Mouse (Mus musculus) ES-CJ7 (cell line): Measurements from ENCODE around the gene Tpst2.

Experiments
- DNase-seq: peaks from one replicate; pipeline ENCODE4 v3.0.0; 2011; ENCODE audit warnings: low read depth, low spot score

Tpst2 gene

DNA sequence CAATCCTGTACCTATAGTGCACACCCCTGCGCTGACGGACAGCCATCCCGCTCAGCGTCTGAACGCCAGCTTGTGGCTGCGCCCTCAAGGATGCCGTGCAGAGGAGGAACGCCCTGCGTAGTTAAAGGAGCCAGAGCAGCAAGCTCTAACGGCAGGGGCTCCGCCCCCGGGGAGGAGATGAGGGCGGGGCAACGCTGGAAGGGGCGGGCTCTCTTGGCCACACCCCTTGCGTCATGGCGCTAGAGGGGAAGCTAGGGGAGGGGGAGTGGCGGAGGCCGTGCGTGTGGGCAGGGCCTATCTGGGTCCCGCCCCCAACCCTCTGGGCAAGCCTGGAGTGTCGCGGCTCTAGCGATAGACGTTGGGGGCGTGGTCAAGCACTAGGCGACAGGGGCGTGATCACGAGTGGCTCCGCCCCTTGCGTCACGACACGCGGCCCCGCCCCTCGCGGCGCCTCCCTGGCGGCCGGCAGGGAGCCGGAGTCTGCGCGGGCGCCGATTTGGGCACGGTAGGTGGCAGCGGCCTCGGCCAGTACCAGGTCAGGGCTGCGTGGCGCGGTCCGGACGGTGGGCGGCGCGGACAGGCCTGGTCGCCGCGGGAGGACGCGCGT lies at the start of gene Tpst2:
TSS of gene Tpst2 (plus strand) at position 425 of the 607 bp plus-strand sequence.
- DNase-seq: peak; percentile 98

DNA sequence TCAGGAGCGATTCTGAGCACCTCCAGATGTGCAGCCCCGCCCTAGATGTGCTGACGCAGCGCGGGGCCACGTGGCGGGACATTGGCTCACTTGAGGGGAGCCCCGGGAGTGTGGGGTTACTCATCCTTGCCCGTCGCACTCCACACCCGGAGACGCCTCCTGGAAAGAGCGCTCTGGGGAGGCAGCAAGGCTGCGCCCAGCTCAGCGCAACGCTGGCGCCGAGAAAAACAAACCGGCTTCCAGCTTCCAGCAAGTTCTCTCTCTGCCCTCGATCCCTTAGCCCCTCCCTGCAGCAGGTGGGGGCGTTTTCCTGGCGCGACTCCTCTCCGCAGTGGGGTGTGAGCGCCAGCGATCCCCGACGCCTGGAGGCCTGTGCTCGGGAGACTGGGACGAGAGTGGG lies 49.1 kb upstream of the Tpst2 start:
- DNase-seq: no peak

DNA sequence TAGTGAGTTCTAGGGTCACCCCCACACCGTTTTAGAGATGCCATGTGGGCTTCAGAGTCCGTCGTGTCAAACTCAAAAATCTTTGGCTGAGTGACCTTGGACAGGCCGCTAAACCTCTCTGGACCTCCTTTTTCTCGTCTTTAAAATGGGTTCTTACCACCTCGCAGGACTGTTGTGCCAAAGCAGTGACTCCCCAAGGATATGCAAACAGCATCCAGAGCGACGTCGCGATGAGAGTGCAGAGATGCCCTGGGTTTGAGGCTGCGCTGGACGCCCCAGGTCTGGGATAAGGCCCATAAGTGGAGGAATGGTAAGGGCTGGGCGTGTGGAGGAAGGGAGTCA lies 48.6 kb upstream of the Tpst2 start:
- DNase-seq: no peak

DNA sequence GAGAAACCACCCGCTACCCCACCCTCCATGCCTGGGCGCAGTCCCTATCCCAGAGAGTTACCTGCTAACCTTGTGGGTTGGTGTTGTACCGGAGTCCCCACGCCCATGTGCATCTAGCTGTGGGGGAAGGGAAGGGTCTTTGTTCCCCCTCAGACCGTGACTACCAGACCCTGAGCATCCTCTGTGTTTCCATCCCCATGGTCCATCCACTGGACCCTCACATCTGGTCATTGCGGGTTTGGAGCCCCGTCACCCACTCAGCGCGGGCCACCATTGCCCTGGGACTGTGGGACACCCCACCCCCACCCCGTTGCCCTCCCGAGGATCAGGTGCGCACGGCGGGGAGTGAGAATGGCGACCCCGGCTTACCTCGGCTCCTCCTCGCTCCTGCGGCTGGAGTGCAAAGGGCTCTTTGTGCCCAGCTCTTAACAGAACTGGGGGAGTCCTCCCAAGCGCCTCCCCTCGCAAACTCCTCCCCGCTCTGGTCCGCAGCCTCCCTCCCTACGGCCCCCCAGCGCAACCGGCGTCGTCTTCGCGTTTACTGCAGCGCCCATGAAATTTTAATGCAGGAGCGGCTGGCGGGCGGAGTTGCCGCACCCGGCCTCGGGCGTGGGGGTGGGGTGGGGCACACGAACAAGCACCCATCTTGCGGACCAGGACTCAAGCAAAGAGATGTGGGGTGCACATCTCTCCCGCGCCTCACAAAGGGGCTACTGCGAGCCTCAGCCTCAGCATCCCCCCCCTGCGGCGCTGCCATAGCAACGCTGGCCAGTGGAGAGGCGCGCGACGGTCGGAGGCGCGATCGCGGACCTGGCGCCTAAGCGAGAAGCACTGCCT lies 48.0 kb upstream of the Tpst2 start:
- DNase-seq: peak; percentile 61

- peak; percentile 87 for DNase-seq
These were observed 40.7 kb upstream of the Tpst2 start for GRCm38 (mm10) chr5:112235806-112236205.

DNA sequence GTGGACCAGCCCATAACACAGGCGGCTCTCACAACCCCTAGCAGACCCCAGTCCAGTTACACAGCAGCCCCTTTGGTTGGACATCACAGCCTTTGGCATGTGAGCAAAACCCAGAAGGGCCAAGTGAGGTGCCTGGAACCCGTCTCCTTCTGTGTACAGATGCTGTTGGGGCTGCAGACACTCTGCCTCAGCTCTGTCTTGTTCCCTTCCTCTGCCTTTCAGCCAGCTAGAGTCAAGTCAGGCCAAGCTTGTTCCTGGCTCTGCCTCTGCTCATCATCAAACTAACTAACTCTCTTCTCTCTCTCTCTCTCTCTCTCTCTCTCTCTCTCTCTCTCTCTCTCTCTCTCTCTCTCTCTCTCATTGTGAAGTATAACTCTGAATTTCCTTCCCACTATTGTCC lies 39.9 kb upstream of the Tpst2 start:
- no peak for DNase-seq

DNA sequence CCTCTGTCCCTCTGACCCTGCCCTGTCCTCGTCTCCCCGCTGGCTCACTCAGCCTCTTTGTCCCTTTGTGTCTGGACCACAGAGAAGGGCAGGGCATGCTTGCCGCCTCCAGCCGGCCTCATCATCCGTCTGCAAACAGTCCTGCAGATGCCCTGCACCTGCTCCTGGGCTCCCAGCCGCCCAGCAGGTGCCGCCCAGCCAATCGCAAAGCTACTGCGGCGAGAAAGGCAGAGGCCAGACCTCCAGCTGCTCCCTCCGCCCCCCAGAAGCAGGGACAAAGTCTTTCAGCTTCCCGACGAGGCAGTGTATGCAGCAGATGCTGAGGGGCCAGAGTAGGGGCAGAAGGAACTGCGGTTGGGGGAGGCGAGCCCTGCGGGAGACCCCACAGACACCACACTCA lies 39.1 kb upstream of the Tpst2 start:
- DNase-seq: no peak

DNA sequence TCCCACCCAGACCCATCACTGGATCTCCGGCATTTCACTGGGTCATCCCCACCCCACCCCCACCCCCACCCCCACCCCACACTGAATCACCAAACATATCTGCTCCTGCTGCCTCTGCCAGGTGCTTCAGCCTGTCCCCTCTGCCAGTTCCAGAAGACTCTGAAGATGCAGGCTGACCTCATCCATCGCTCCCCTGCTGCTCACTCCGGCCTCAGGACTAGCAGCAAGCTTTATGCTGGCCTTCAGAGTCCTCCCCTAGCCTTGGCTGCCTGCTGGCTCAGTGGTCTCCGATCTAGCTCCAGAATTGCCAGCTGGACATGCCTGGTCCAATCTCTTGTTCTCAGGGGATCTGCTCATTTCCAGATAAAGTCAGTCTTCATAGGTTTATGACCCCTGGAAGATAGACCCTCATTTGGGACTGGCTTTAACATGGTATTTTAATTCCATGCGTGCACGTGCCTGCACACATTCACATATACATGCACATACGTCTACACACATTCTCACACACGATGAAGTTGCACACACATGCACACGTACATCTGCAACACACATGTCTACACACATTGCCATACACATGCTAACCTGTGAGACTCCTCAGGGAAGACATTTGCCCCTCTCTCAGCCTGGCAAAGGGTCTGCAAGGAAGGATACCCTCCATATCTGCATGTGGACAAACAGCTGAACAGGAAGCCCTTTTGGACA lies 38.5 kb upstream of the Tpst2 start:
- DNase-seq: no peak

- no peak for DNase-seq
These were observed 37.6 kb upstream of the Tpst2 start for GRCm38 (mm10) chr5:112238781-112239482.

DNA sequence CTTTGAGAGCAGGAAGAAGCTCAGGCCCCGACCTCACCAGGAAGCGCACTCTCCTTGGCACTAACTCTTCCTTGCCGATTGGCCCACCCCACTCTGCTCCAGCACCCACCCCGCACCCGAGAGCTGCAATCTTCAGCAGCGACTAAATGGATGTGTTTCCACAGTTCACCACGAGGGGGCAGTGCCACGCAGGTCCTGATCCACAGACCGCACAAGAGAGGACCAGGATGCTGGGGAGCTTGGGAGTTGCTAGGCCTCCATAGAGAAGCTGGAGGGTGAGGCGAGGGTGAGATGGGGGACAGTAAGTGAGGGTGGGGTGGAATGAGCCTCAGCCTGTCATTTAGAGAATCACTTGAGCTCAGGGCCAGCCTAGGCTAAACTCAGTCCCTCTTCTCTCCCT lies 35.7 kb upstream of the Tpst2 start:
- DNase-seq: peak; percentile 89

DNA sequence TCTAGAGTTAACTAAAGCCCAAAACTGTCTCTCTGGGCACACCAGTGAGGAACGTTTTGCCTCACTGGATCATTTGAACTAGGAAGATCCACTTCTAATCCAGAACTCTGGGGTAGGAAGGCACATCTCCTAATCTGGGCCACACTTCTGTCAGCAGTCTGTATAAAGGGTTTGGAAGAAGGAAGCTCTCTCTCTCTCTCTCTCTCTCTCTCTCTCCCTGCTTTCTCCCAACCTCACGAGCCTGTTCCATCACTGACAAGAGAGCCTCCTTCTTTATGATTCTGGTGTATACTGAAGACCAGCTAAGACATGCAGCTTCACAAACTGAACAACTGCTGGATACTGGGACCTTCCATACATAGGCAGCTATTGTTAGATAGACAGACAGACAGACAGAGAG lies 34.6 kb upstream of the Tpst2 start:
- no peak for DNase-seq

DNA sequence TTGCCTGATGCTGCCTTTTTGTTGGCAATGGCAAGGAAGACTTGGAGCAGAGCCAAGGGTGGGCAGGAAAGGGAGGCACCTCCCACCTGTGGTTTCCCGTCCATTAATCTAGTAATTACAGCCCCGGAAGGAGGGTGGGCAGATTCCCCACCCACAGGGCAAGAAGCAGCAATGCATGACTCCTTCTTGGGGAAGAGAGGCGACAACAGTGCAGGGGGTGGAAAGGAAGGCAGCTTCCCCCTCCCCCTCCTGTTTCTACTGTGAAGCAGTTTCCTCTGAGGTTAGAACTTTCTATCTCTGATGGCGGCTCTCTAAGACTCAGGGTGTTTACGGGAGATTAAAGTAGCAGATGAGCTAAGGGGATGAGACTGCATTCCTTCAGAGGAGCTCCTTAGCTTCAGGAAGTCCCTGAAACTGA lies 34.1 kb upstream of the Tpst2 start:
- DNase-seq: no peak

GRCm38 (mm10) chr5:112243041-112243440 lies 33.5 kb upstream of the Tpst2 start:
- DNase-seq: no peak

- DNase-seq: no peak
These were observed 32.8 kb upstream of the Tpst2 start for GRCm38 (mm10) chr5:112243539-112244274.

- no peak for DNase-seq
These were observed 32.3 kb upstream of the Tpst2 start for GRCm38 (mm10) chr5:112244275-112244562.

DNA sequence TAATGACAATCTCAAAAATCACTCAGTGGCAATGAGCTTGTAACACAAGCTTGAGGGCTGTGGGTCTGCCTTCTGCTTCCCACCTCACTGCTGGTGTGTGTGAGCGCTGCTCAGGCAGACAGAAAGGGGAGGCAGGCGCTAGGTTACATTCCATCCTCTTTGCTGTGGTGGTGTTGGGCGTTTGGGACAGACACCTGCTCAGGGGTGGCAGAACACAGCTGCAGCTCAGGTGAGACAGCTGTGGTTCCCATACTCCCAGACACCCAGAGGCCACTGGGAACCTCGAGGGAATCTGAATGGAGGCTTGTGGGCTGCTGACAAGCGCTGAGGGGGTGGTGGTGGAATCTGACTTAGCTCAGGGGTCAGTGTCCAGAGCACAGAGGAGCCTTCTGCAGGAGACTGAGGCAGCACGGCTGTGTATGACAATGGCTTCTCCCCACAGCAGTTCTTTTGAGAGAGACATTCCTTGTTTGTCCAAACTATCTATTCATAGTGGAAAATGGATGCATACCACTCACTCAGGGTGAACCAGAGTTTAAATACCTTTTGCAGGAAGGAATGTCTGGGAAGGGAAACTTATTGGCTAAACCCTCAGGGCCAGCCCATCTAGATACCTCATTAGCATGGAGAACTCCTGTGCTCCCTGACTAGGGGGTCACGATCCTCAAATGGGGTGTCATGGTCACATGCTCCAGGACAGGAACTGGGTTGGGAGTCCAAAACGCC lies 31.4 kb upstream of the Tpst2 start:
- no peak for DNase-seq

GRCm38 (mm10) chr5:112247399-112247798 lies 29.1 kb upstream of the Tpst2 start:
- DNase-seq: peak; percentile 69

DNA sequence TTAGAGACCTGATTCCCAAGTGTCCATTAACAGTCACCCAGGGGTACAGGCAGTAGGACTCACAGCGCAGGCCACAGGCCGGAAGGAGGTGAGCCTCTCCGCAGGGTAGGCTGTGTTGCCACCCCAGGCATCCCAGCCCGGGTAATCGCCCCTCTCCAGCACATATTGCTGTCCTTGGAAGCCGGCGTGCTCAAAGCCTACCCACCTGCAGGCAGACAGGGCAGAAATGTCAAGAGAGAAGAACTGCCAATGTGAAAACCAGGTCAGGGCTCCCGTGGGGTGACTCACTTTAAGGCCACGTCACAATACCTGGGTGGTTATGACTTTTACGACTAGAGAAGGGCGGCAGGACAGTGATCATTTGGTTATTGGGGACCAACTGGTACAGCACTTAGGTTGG lies 27.4 kb upstream of the Tpst2 start:
- DNase-seq: no peak

- no peak for DNase-seq
These were observed 24.1 kb upstream of the Tpst2 start, which contains the start of gene Cryba4 for GRCm38 (mm10) chr5:112252400-112252799. Cryba4 (minus strand) TSS chr5:112252518.

DNA sequence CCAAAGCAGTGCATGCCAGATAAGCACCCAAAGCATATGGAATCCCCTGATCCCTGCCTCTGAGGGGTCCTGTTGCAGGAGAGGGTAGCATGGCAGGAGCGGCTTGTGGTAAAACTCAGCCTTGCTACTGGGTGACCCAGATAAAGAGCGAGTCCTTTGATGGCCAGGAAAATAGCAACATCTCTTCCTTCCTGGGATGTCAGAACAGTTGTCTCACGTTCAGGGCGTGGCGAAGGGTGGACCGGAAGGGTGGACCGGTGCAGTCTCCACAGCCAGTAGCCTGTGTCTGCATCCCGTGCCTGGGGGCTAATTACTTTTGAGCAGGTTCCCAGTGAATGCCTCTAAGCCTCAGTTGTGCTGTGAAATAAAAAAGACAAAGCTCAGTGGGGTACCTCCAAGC lies 23.3 kb upstream of the Tpst2 start:
- peak; percentile 54 for DNase-seq

- DNase-seq: no peak
These were observed 22.1 kb upstream of the Tpst2 start for GRCm38 (mm10) chr5:112254282-112254806.
